Mouse (Mus musculus): ENCODE measurements around the gene Klhl11.

Gene Klhl11

GRCm38 (mm10) chr11:100413541-100413940, 59.0 kb downstream of the Klhl11 start:
- DNase-seq (ENCODE audit: low spot score), result no peak
